Mouse (Mus musculus): ENCODE results near the gene Marf1. TPM values are rescaled to one million over a fixed set of nuclear protein-coding genes. Genes with fewer than 3 reads are reported as not detected.
A peak's percentile ranks its signal among the peaks of the same experiment; 100 is the strongest.

Marf1 gene
- total and polyA plus RNA-seq, 2 experiments from 2014 or later, result 5.1 to 8.7 TPM

DNA sequence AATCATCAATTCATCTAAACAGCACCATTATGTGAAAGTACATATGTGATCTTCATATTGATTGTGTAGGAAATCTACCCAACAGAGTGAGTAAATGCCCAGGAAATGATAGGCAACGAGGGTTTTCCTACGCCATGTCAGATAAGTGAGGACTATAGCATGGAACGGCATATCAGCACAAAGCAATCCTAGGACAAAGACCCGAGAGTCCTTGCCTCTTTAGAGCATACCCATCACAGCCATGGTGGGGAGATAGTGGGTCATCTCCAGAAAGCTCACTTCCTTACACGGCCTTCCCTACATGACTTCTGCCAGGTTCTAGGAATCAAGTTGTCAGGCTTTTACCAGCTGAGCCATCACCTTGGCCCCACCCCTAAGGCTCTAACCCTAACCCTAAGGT is 103.3 kb downstream of the Marf1 start:
- Histone ChIP-seq H3K4me1 (ENCODE audit: control insufficient read depth, insufficient read depth) (no peaks in the 10 kb centered on the region), H3K4me3 (ENCODE audit: low read depth, low read length) (no peak overlapping the region), H3K27me3 (ENCODE audit: control insufficient read depth, insufficient read depth, low read length) (no peaks in the 10 kb centered on the region), H3K27ac (ENCODE audit: low read depth) (no peak overlapping the region), H3K36me3 (replicated peaks; ENCODE audit: control insufficient read depth, insufficient read depth, low read length) (no peaks in the 10 kb centered on the region), H3K4me2 (ENCODE audit: low read depth, low read length) (no peak overlapping the region), H3K9ac (replicated peaks; ENCODE audit: low read depth, low read length) (no peak overlapping the region), H3K9me3 (replicated peaks; ENCODE audit: control insufficient read depth, low read length) (no peaks in the 10 kb centered on the region)
- WGBS, result 64% methylated on average over 5 of the region's 5 CpGs
- ATAC-seq (ENCODE audit: insufficient read depth, low read depth), result no peak
- no peak for TF ChIP-seq EP300 (IDR thresholded peaks at IDR 0.05; ENCODE audit: low read depth)
- TF ChIP-seq CTCF (IDR thresholded peaks at IDR 0.05; ENCODE audit: low read depth), result no peak
- DNase-seq (ENCODE audit: low spot score), result no peak

MicroRNAs encoded within 50 kb of the gene (microRNA counts, 519-probe panel; counts per million panel counts)
- 4,672 counts per million, percentile 60 among the panel's probes with 10 or more counts for microRNA mmu-miR-484

Small RNA genes lying within 50 kb of the gene (microRNA-seq; reads per million reads assigned to microRNA genes)
- gene Gm27671, result not detected
- 3,223 reads per million, percentile 90 among the genes with 10 or more reads in this experiment for gene Mir484

Other genes starting within 250 kb of the Marf1 start
- 0.04 TPM in 1 of 2 replicates, not detected in the other for gene 2900011O08Rik, start 176.7 kb downstream of the Marf1 start, total RNA-seq (2014; rRNA removed; ENCODE audit: low replicate concordance)
- 0.07 and 0.16 TPM in 2 replicates for gene 2900011O08Rik, start 176.7 kb downstream of the Marf1 start, polyA plus RNA-seq (2015; fragmentation: Nextera tagmentation; extraction: Ambion mirVana)
- not detected in 2 replicates for gene Ifitm7, start 176.5 kb downstream of the Marf1 start, total RNA-seq (2014; rRNA removed; ENCODE audit: low replicate concordance)
- not detected in 2 replicates for gene Ifitm7, start 176.5 kb downstream of the Marf1 start, polyA plus RNA-seq (2015; fragmentation: Nextera tagmentation; extraction: Ambion mirVana)
- gene Nde1, start 76 bp downstream of the Marf1 start, total RNA-seq (2014; rRNA removed; ENCODE audit: low replicate concordance), result 48.7 and 61.6 TPM in 2 replicates
- 33.9 and 37.0 TPM in 2 replicates for gene Nde1, start 76 bp downstream of the Marf1 start, polyA plus RNA-seq (2015; fragmentation: Nextera tagmentation; extraction: Ambion mirVana)
- gene Myh11, start 128.0 kb upstream of the Marf1 start, total RNA-seq (2014; rRNA removed; ENCODE audit: low replicate concordance), result 4.5 and 104 TPM in 2 replicates
- 3.1 and 3.3 TPM in 2 replicates for gene Myh11, start 128.0 kb upstream of the Marf1 start, polyA plus RNA-seq (2015; fragmentation: Nextera tagmentation; extraction: Ambion mirVana)
- gene Fopnl, start 154.1 kb upstream of the Marf1 start, total RNA-seq (2014; rRNA removed; ENCODE audit: low replicate concordance), result 93.2 and 110 TPM in 2 replicates
- gene Fopnl, start 154.1 kb upstream of the Marf1 start, polyA plus RNA-seq (2015; fragmentation: Nextera tagmentation; extraction: Ambion mirVana), result 130 TPM in 2 replicates
- gene Abcc1, start 198.2 kb upstream of the Marf1 start, total RNA-seq (2014; rRNA removed; ENCODE audit: low replicate concordance), result 6.7 and 6.8 TPM in 2 replicates
- 2.0 and 2.9 TPM in 2 replicates for gene Abcc1, start 198.2 kb upstream of the Marf1 start, polyA plus RNA-seq (2015; fragmentation: Nextera tagmentation; extraction: Ambion mirVana)